Mouse (Mus musculus) heart, embryonic 13.5 days (tissue): ENCODE results near the gene Mark1. TPM values are rescaled to one million over a fixed set of nuclear protein-coding genes. Genes with fewer than 3 reads are reported as not detected.
A peak's percentile ranks its signal among the peaks of the same experiment; 100 is the strongest.

Experiments
- ATAC-seq: fragments of 200-750 bp; cut with Nextera tagmentation; 2 replicates; pipeline ENCODE4 v1.8.0; 2017; ENCODE audit warnings: moderate TSS enrichment; ENCODE audit not compliant: insufficient number of reproducible peaks, low FRiP score, low TSS enrichment; ENCODE audit errors: extremely low read depth
- H3K27ac ChIP-seq: fragments of 300-500 bp; sonication (generic); replicated peaks from 2 replicates; pipeline ENCODE4 v1.5.1; 2015; ENCODE audit warnings: moderate library complexity, mild to moderate bottlenecking, inconsistent platforms
- H3K27me3 ChIP-seq: fragments of 300-500 bp; sonication (generic); replicated peaks from 2 replicates; pipeline ENCODE4 v1.6.1; 2015; ENCODE audit warnings: mild to moderate bottlenecking, inconsistent platforms
- H3K36me3 ChIP-seq: fragments of 300-500 bp; sonication (generic); 2 replicates; pipeline ENCODE4 v1.6.1; 2015; ENCODE audit warnings: mild to moderate bottlenecking, inconsistent platforms
- H3K4me1 ChIP-seq: fragments of 300-500 bp; sonication (generic); 2 replicates; pipeline ENCODE4 v1.6.1; 2015; ENCODE audit warnings: inconsistent platforms
- H3K4me2 ChIP-seq: fragments of 300-500 bp; sonication (generic); 2 replicates; pipeline ENCODE4 v1.6.1; 2015; ENCODE audit warnings: inconsistent platforms, mild to moderate bottlenecking, moderate library complexity
- H3K4me3 ChIP-seq: fragments of 300-500 bp; sonication (generic); 2 replicates; pipeline ENCODE4 v1.5.1; 2015; ENCODE audit warnings: moderate library complexity, mild to moderate bottlenecking, inconsistent platforms
- H3K9ac ChIP-seq: fragments of 300-500 bp; sonication (generic); 2 replicates; pipeline ENCODE4 v1.6.1; 2015; ENCODE audit warnings: inconsistent platforms, mild to moderate bottlenecking, moderate library complexity
- H3K9me3 ChIP-seq: fragments of 300-500 bp; sonication (generic); 2 replicates; pipeline ENCODE4 v1.6.1; 2016; ENCODE audit warnings: inconsistent platforms
- WGBS: fragments of 180-500 bp; shearing (Covaris S2); methylation state at CpG from one replicate; pipeline ENCODE4 v1.1.7; 2015; ENCODE audit warnings: mixed read lengths; 5-methylcytosine and 5-hydroxymethylcytosine counted together
- polyA plus RNA-seq: library from polyadenylated mRNA; unstranded; fragments of >200 nt; fragmentation: Nextera tagmentation; extraction: Ambion mirVana; gene quantifications from 2 replicates; pipeline ENCODE4 v1.2.1, GENCODE M21; 2015

Gene Mark1
- polyA plus RNA-seq, 1 experiment from 2014 or later = 1.5 TPM

DNA sequence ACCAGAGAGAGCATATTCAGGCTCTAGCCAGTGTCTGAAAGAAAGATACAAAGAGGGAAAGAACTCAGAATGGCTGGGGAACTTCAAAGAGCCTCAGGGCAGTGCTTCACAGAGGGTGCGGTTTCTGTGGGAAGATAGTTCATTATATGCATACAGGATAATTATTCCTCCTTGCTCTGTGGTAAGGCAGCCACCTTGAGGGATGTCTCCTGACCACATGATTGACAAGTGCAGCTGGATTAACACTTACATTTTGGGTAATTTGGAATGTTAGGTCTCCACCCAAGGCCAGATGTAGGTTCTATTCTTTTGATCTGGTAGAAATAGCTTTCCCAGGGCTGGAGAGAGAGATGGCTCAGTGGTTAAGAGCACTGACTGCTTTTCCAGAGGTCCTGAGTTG, 113.2 kb downstream of the Mark1 start:
- ATAC-seq = no peak

DNA sequence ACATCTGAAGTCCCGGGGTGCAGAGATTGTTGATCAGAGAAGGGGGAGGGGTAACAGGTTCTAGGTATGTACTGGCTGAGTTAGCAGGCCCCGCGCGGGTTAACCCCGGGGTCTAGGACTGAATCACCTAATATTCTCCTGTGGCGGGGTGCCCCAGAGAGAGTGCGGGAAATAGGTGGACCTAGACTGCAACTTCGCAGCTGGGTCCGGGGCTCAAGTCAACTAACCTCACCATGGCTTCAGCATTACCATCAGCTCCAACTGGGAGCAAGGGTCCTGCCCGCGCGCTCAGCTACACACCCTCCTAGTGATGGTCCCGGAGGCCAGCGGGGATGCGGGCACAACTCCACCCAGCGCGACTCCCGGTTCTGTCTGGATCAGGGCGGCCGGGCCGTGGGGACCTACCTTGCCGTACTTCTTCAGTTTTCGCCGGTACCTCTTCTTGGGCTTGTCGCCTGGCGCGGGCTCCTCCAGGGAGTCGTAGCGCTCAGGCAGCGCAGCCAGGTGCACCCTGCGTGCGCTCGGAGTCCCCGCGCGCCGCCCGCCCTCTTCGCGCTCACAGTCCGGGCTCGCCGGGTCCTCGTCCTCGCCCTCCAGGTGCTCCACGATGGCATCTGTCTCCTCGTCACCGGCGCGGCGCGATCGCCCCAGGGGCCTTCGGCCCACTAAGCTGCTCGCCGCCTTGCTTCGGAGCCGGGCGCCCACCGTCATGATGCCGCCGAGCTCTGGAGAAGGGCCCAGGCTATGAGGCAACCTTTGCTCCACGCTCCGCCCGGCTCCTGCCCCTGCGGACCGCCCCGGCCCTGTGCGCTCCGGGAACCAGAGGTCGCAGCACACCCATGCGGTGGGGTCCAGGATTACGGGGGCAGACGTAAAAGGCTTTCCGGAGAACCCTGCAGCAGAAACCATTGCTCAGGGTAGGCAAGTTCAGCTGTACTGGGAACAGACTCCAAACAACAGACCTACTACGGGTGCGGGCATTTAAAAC, 116.8 kb downstream of the Mark1 start, which contains the start of gene C130074G19Rik:
TSS of gene C130074G19Rik (minus strand) at position 938 of the 988 bp plus-strand sequence.
- Histone ChIP-seq H3K4me2 (peak within 1 kb of the TSS; percentile 77), H3K27me3 (peaks cover 51% of the 10 kb centered on the region), H3K4me3 (peak within 1 kb of the TSS; percentile 58), H3K36me3 (no peaks in the 10 kb centered on the region), H3K4me1 (peaks cover 13% of the 10 kb centered on the region; the same call in 1 of the 2 replicates), H3K9ac (peak within 1 kb of the TSS; percentile 77), H3K9me3 (no peaks in the 10 kb centered on the region), H3K27ac (no peak within 1 kb of the TSS)
- peak; percentile 31; the same call in 1 of the 2 replicates for ATAC-seq
- WGBS = 2% methylated on average over 77 of the region's 77 CpGs

More for the DNA sequence above, 113.2 kb downstream of the Mark1 start:
- no peak overlapping the region for H3K4me3 ChIP-seq
- no peak overlapping the region for H3K4me2 ChIP-seq
- peaks cover 40% of the 10 kb centered on the region for H3K27me3 ChIP-seq
- WGBS = 85% methylated on average over 1 of the region's 1 CpGs
- no peak overlapping the region for H3K9ac ChIP-seq
- H3K9me3 ChIP-seq = no peaks in the 10 kb centered on the region
- no peaks in the 10 kb centered on the region for H3K36me3 ChIP-seq
- H3K27ac ChIP-seq = no peak overlapping the region
- H3K4me1 ChIP-seq = 0 out of 2 replicates have a peak, but pooled peaks cover 6% of the 10 kb centered on the region

DNA sequence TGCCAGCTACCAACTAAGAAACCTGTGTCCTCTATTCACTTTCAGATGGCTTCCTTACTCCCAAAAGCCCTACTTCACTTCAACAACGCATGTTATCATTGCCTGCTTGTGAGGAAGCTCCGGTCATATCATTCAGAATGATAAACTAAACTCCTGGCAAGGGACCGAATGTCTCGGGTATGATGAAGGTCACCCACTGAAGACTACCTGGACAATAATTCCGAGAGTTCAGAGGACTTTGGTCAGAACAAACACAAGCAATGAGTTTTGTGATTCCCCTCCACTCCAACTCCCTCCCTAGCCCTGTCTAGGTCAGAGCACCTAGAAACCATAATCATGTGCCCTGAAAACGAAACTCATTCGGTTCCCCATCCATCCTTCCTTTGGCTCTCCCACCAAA, 117.5 kb downstream of the Mark1 start:
- no peak for ATAC-seq

DNA sequence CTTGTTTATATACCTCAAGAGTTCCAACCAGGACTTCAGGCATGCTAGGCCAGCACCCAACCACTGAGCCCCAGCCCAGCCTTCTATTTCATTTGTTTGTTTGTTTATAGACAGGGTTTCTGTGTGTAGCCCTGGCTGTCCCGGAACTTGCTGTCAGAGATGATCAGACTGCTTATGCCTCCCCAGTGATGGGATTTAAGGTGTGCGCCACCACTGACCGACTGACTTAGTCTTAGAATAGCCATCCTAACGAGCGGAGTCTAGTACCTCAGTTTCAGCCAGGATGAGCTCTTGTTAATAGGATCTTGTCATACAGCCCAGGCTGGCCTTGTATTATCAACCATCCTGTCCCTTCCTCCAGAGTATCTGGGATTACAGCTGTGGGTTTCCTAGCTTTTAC, 118.2 kb downstream of the Mark1 start:
- H3K27me3 ChIP-seq = peaks cover 51% of the 10 kb centered on the region
- 83% methylated on average over 5 of the region's 5 CpGs for WGBS
- H3K27ac ChIP-seq = no peak overlapping the region
- no peaks in the 10 kb centered on the region for H3K9me3 ChIP-seq
- ATAC-seq = no peak
- peak overlapping the region; percentile 77 for H3K4me2 ChIP-seq
- peak overlapping the region; percentile 58 for H3K4me3 ChIP-seq
- no peaks in the 10 kb centered on the region for H3K36me3 ChIP-seq
- 0 out of 2 replicates have a peak overlapping the region, but pooled peaks have one; percentile 33 for H3K9ac ChIP-seq
- H3K4me1 ChIP-seq = peaks cover 13% of the 10 kb centered on the region; the same call in 1 of the 2 replicates

More for the DNA sequence above, 117.5 kb downstream of the Mark1 start:
- Histone ChIP-seq H3K36me3 (no peaks in the 10 kb centered on the region), H3K4me1 (peaks cover 13% of the 10 kb centered on the region; the same call in 1 of the 2 replicates), H3K4me2 (peak overlapping the region; percentile 77), H3K9me3 (no peaks in the 10 kb centered on the region), H3K9ac (peak overlapping the region; percentile 77), H3K27ac (no peak overlapping the region), H3K4me3 (peak overlapping the region; percentile 58), H3K27me3 (peaks cover 51% of the 10 kb centered on the region)
- 38% methylated on average over 7 of the region's 7 CpGs for WGBS

DNA sequence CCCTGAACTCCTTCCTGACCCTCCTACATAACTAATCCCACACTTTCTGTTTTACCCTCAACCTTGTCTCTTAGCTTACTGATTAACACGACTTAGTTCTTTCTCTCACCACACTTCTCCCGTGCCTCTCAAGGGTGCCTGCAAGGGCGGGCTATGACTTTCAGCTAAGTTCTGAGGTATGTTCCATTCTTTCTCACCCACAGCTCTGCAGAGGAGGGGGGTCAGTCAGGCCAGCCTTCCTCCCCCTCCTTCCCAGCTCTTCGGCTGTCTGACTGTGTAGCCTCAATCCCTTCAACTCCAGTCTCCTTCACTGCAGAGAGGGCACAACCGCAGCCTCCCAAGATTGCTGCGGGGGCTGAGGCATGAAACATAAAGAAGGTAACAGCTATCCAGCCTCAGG, 120.5 kb downstream of the Mark1 start:
- H3K4me1 ChIP-seq = peaks cover 13% of the 10 kb centered on the region; the same call in 1 of the 2 replicates
- 70% methylated on average over 6 of the region's 6 CpGs for WGBS
- no peak for ATAC-seq
- no peak overlapping the region for H3K4me3 ChIP-seq
- H3K27me3 ChIP-seq = peaks cover 38% of the 10 kb centered on the region
- no peak overlapping the region for H3K27ac ChIP-seq
- no peak overlapping the region for H3K4me2 ChIP-seq
- H3K36me3 ChIP-seq = no peaks in the 10 kb centered on the region
- no peak overlapping the region for H3K9ac ChIP-seq
- H3K9me3 ChIP-seq = no peaks in the 10 kb centered on the region

DNA sequence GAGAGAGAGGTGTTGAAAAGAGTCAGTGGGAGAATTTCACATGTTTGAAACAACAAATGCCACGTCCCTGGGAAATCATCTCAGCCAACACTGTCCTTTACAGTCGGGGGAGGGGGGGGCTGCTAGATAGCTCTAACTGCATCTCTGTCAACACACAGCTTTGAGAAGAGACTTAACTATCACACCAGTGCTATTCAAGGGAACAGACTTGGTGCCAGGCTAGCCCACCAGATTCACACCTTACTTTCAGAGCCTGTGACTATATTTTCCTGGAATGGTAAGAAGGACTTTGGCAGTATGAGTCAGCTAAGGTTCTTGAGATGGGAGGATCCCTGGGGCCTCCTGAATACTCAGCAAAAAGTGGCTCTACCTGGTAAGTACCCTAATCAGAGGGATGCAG, 122.1 kb downstream of the Mark1 start:
- Histone ChIP-seq H3K4me3 (no peak overlapping the region), H3K27ac (no peak overlapping the region), H3K9ac (no peak overlapping the region), H3K36me3 (no peaks in the 10 kb centered on the region), H3K4me1 (peaks cover 9% of the 10 kb centered on the region; the same call in 1 of the 2 replicates), H3K27me3 (peaks cover 23% of the 10 kb centered on the region), H3K9me3 (no peaks in the 10 kb centered on the region), H3K4me2 (no peak overlapping the region)
- 44% methylated on average over 2 of the region's 2 CpGs for WGBS
- no peak for ATAC-seq

DNA sequence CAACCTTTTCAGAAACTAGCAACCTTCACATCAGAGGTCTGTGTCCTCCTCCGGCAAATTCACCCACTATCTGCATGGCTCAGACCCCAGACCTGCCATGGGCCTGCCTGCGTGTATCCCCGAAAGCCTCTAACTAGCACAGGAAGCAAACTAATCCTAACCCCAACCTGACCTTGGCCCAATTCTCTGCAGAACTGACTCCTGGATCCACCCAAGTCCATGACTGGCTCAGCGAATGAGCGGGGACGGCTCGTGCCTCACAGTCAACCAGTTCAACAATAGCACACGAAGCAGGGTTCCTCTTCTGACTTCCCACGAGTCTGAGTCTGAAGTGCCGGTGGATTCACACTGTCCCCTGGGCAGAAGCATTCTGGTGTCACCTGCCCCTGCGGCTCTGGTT, 125.5 kb downstream of the Mark1 start:
- no peak overlapping the region for H3K4me2 ChIP-seq
- no peak overlapping the region for H3K4me3 ChIP-seq
- H3K4me1 ChIP-seq = peaks cover 11% of the 10 kb centered on the region; the same call in 1 of the 2 replicates
- no peak for ATAC-seq
- H3K27me3 ChIP-seq = no peaks in the 10 kb centered on the region
- no peaks in the 10 kb centered on the region for H3K36me3 ChIP-seq
- WGBS = 76% methylated on average over 11 of the region's 11 CpGs
- H3K9me3 ChIP-seq = no peaks in the 10 kb centered on the region
- H3K9ac ChIP-seq = no peak overlapping the region
- H3K27ac ChIP-seq = no peak overlapping the region

DNA sequence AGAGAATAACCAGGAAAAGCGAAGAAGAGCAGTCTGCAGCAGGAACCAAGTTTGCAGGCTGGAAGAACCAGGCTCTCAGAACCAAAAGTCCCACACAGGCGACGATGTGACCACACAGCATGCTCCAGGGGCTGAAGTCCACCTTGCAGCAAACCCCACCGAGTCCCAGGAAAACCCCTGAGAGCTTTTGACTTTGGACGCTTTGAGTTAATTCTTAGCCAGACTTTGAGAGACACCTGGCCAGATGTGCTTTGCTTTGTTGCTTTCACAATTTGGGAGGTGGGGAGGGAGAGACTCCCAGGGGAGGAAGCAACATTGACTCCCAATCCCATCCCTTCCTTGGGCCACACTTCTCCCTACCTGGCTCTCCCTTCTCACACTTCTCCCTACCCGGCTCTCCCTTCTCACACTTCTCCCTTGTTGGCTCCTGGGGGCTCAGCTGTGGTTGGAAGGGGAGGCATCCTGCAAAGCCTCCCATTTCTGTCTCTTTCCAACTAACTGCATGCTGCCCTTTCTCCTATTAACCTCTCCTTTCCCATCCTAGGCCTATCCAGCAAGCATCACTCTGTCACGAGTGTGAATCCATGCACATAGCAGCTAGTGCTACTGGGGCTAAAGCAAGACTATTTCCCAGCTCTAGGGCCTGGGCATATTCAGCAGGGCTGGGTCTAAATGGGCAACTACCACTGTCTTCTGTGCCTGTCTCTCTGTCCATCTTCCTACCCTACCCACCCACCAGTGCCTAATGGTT, 127.1 kb downstream of the Mark1 start:
- H3K9me3 ChIP-seq = no peaks in the 10 kb centered on the region
- peaks cover 10% of the 10 kb centered on the region; the same call in 1 of the 2 replicates for H3K4me1 ChIP-seq
- H3K4me2 ChIP-seq = no peak overlapping the region
- ATAC-seq = no peak
- H3K4me3 ChIP-seq = no peak overlapping the region
- no peaks in the 10 kb centered on the region for H3K27me3 ChIP-seq
- no peak overlapping the region for H3K9ac ChIP-seq
- H3K27ac ChIP-seq = no peak overlapping the region
- H3K36me3 ChIP-seq = no peaks in the 10 kb centered on the region
- WGBS = 73% methylated on average over 7 of the region's 7 CpGs

DNA sequence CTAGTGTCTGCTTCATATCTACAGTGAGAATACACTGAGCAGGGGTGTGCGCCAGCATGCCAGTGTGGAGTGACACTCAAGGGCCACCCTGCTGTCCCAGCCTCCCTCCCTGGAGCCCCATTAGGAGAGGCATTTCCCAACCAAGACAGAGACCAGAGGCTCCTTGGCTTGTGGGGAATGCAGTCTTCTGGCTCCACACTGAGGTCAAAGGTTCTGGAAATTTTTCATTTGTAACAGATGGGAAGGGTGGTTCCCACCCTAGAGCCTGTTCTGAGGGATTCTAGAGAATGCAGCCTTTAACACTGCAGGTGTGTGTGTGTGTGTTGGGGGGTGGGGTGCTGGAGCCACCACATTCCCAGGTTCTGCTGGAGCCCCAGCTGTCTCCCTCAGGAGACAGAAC, 127.9 kb downstream of the Mark1 start:
- Histone ChIP-seq H3K27me3 (no peaks in the 10 kb centered on the region), H3K27ac (no peak overlapping the region), H3K9ac (no peak overlapping the region), H3K4me2 (no peak overlapping the region), H3K9me3 (no peaks in the 10 kb centered on the region), H3K4me1 (peaks cover 10% of the 10 kb centered on the region; the same call in 1 of the 2 replicates), H3K4me3 (no peak overlapping the region), H3K36me3 (no peaks in the 10 kb centered on the region)
- 81% methylated on average over 1 of the region's 1 CpGs for WGBS
- no peak for ATAC-seq

DNA sequence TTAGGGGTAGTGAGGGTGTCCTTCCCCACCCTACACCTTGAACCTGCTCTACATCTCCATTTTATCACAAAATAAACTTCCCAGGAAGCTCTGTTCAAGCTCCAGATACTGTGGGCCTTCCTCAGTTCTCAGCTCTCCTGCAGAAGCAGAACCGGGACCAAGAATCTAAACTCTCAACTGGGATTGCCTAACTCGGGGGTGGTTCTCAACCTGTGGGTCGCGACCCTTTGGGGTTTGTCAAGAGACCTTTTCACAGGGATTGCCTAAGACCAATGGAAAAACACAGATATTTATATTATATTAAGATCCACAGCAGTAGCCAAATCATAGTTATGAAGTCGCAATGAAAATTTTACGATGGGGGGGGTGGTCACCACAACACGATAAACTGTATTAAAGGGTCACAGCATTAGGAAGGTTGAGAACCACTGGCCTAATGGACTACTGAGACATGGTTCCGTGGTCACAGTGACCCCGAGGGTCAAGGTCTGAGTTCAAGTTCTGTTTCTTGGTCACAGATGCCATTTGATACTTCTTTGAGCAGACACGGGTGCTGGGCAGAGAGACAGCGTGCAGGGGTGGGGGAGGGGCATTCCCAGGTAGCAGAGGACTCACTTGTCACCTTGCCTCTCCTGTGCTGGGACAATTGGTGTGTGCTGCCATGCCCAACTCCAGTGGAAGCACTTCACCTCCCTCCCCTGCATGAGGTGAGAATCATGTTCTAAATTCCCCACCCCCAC, 128.6 kb downstream of the Mark1 start:
- ATAC-seq = no peak
- Histone ChIP-seq H3K9me3 (no peaks in the 10 kb centered on the region), H3K27me3 (no peaks in the 10 kb centered on the region), H3K4me1 (peaks cover 10% of the 10 kb centered on the region; the same call in 1 of the 2 replicates), H3K27ac (no peak overlapping the region), H3K9ac (no peak overlapping the region), H3K36me3 (no peaks in the 10 kb centered on the region), H3K4me2 (no peak overlapping the region), H3K4me3 (no peak overlapping the region)
- WGBS = 72% methylated on average over 11 of the region's 11 CpGs
